In genomic region chr8:104642324-104642654, GRCm38 (mm10) we compare ENCODE assay signal across 8 mouse cellular contexts. TPM values are rescaled to one million over a fixed set of nuclear protein-coding genes. Genes with fewer than 3 reads are reported as not detected.
DNase-seq lines count a peak whose midpoint lies in the region; ATAC-seq and TF ChIP-seq lines count a peak whose summit lies in the region.
"Had no signal": no experiment of that assay in that cellular context is flagged by ENCODE, and none has a peak within 500 bp of the region (broad histone marks: within the 10 kb centered on the region; RNA-seq: fewer than 3 reads in every experiment).

No protein-coding gene starts in this region.

- no peaks in the 10 kb centered on the region for H3K27me3 ChIP-seq in lung, embryonic 15.5 days
- H3K27me3 ChIP-seq in forebrain, embryonic 11.5 days (ENCODE audit: control insufficient read depth, insufficient read depth, low read length): no peaks in the 10 kb centered on the region
- no peaks in the 10 kb centered on the region for H3K27me3 ChIP-seq in limb, embryonic 13.5 days
- H3K27me3 ChIP-seq in small intestine, adult 2 months (ENCODE audit: control insufficient read depth, insufficient read depth, low read length): no peaks in the 10 kb centered on the region

- peak overlapping the region; percentile 81 for H3K4me2 ChIP-seq in lung, embryonic 15.5 days
- peak overlapping the region; percentile 64 for H3K4me2 ChIP-seq in forebrain, embryonic 11.5 days (ENCODE audit: low read depth, low read length, severe bottlenecking)
- peak overlapping the region; percentile 94 for H3K4me2 ChIP-seq in limb, embryonic 13.5 days (replicated peaks)

- WGBS in lung, embryonic 15.5 days: 72% methylated on average over 6 of the region's 6 CpGs
- WGBS in forebrain, embryonic 11.5 days: 78% methylated on average over 6 of the region's 6 CpGs
- 77% methylated on average over 6 of the region's 6 CpGs for WGBS in limb, embryonic 13.5 days
- 77% methylated on average over 6 of the region's 6 CpGs for WGBS in small intestine, adult 2 months

- peak overlapping the region; percentile 81 for H3K9ac ChIP-seq in lung, embryonic 15.5 days
- H3K9ac ChIP-seq in forebrain, embryonic 11.5 days (ENCODE audit: low read length): peak overlapping the region; percentile 80
- peak overlapping the region; percentile 86 for H3K9ac ChIP-seq in limb, embryonic 13.5 days

- peak overlapping the region; percentile 97 for H3K4me3 ChIP-seq in lung, embryonic 15.5 days
- H3K4me3 ChIP-seq in forebrain, embryonic 11.5 days (ENCODE audit: low read depth, low read length): peak overlapping the region; percentile 87
- H3K4me3 ChIP-seq in limb, embryonic 13.5 days: peak overlapping the region; percentile 83
- H3K4me3 ChIP-seq in small intestine, adult 2 months (ENCODE audit: low read depth, low read length): peak overlapping the region; percentile 93; the same call in 1 of the 2 replicates

- TF ChIP-seq CTCF in small intestine, adult 2 months (IDR thresholded peaks at IDR 0.05; ENCODE audit: extremely low read depth, insufficient read length, insufficient replicate concordance, low read depth, low read length): no peak

- no peak for TF ChIP-seq POLR2A in small intestine, adult 2 months (IDR thresholded peaks at IDR 0.05; ENCODE audit: low read depth, low read length)

- no peak for DNase-seq in lung, postnatal 36 days
- DNase-seq in forebrain, embryonic 11.5 days (ENCODE audit: low spot score): no peak
- DNase-seq in spleen, postnatal 10 days (ENCODE audit: low spot score in 2 of 2): no peak

- no peaks in the 10 kb centered on the region for H3K9me3 ChIP-seq in lung, embryonic 15.5 days
- no peaks in the 10 kb centered on the region for H3K9me3 ChIP-seq in forebrain, embryonic 11.5 days (ENCODE audit: control insufficient read depth, low read length)
- H3K9me3 ChIP-seq in limb, embryonic 13.5 days: no peaks in the 10 kb centered on the region

- peaks cover 18% of the 10 kb centered on the region for H3K36me3 ChIP-seq in lung, embryonic 15.5 days
- H3K36me3 ChIP-seq in forebrain, embryonic 11.5 days (ENCODE audit: control insufficient read depth, insufficient read depth, low read length): no peaks in the 10 kb centered on the region; the same call in 1 of the 2 replicates
- H3K36me3 ChIP-seq in limb, embryonic 13.5 days: peaks cover 15% of the 10 kb centered on the region
- H3K36me3 ChIP-seq in small intestine, adult 2 months (ENCODE audit: control insufficient read depth, insufficient read depth, low read length): peaks cover 8% of the 10 kb centered on the region

- ATAC-seq in lung, embryonic 15.5 days (ENCODE audit: borderline replicate concordance, extremely low read depth, low FRiP score, low TSS enrichment): peak; percentile 16; the same call in 1 of the 2 replicates
- peak; percentile 47 for ATAC-seq in forebrain, embryonic 11.5 days (replicated peaks; ENCODE audit: low FRiP score)
- no peak for ATAC-seq in limb, embryonic 13.5 days (ENCODE audit: low FRiP score, low read depth)
- ATAC-seq in cerebellum, adult (ENCODE audit: insufficient number of reproducible peaks, low FRiP score, low TSS enrichment): no peak

- peaks cover 15% of the 10 kb centered on the region for H3K4me1 ChIP-seq in lung, embryonic 15.5 days
- H3K4me1 ChIP-seq in forebrain, embryonic 11.5 days (replicated peaks; ENCODE audit: control insufficient read depth, insufficient read depth, low read length): peaks cover 12% of the 10 kb centered on the region; the same call in 1 of the 2 replicates
- H3K4me1 ChIP-seq in limb, embryonic 13.5 days: peaks cover 17% of the 10 kb centered on the region
- peaks cover 18% of the 10 kb centered on the region for H3K4me1 ChIP-seq in small intestine, adult 2 months (ENCODE audit: control insufficient read depth, insufficient read depth, insufficient read length, low read length)

- no peak overlapping the region for H3K27ac ChIP-seq in lung, embryonic 15.5 days
- no peak overlapping the region for H3K27ac ChIP-seq in forebrain, embryonic 11.5 days (ENCODE audit: low read depth, low read length)
- 0 out of 2 replicates have a peak overlapping the region, but pooled peaks have one; percentile 33 for H3K27ac ChIP-seq in limb, embryonic 13.5 days
- peak overlapping the region; percentile 72; the same call in 1 of the 2 replicates for H3K27ac ChIP-seq in small intestine, adult 2 months (ENCODE audit: insufficient read depth, low read depth, low read length)

RNA-seq across cellular contexts. Expression of gene Ciao2b, which starts 0.5 kb away (rescaled TPM):
- polyA plus RNA-seq in lung, embryonic 15.5 days (2015; fragmentation: Nextera tagmentation; extraction: Ambion mirVana): 102 and 107 TPM in 2 replicates
- polyA plus RNA-seq in forebrain, embryonic 11.5 days (2014; fragmentation: Nextera tagmentation; extraction: Ambion mirVana): 89.2 and 90.0 TPM in 2 replicates
- polyA plus RNA-seq in limb, embryonic 13.5 days (2015; fragmentation: Nextera tagmentation; extraction: Ambion mirVana): 88.9 and 89.4 TPM in 2 replicates
- 35.2 and 56.7 TPM in 2 replicates for polyA plus RNA-seq in small intestine, adult 2 months (2012; rRNA removed)

RNA-seq across cellular contexts. Expression of gene Rrad, which starts 11.2 kb away (rescaled TPM):
- polyA plus RNA-seq in lung, embryonic 15.5 days (2015; fragmentation: Nextera tagmentation; extraction: Ambion mirVana): 20.1 and 24.8 TPM in 2 replicates
- polyA plus RNA-seq in forebrain, embryonic 11.5 days (2014; fragmentation: Nextera tagmentation; extraction: Ambion mirVana): 0.90 and 1.3 TPM in 2 replicates
- polyA plus RNA-seq in limb, embryonic 13.5 days (2015; fragmentation: Nextera tagmentation; extraction: Ambion mirVana): 18.1 TPM in 2 replicates
- 4.7 and 5.2 TPM in 2 replicates for polyA plus RNA-seq in small intestine, adult 2 months (2012; rRNA removed)

RNA-seq across cellular contexts. Expression of gene Cdh16, which starts 18.1 kb away (rescaled TPM):
- polyA plus RNA-seq in lung, embryonic 15.5 days (2015; fragmentation: Nextera tagmentation; extraction: Ambion mirVana): 53.5 TPM in 2 replicates
- not detected in 2 replicates for polyA plus RNA-seq in forebrain, embryonic 11.5 days (2014; fragmentation: Nextera tagmentation; extraction: Ambion mirVana)
- 0.22 TPM in 1 of 2 replicates, not detected in the other for polyA plus RNA-seq in limb, embryonic 13.5 days (2015; fragmentation: Nextera tagmentation; extraction: Ambion mirVana)
- not detected in 2 replicates for polyA plus RNA-seq in small intestine, adult 2 months (2012; rRNA removed)
- polyA plus RNA-seq: brain, embryonic 14.5 days had no signal

RNA-seq across cellular contexts. Expression of gene Pdp2, which starts 51.0 kb away (rescaled TPM):
- polyA plus RNA-seq in lung, embryonic 15.5 days (2015; fragmentation: Nextera tagmentation; extraction: Ambion mirVana): 8.8 and 9.2 TPM in 2 replicates
- polyA plus RNA-seq in forebrain, embryonic 11.5 days (2014; fragmentation: Nextera tagmentation; extraction: Ambion mirVana): 16.5 and 18.7 TPM in 2 replicates
- polyA plus RNA-seq in limb, embryonic 13.5 days (2015; fragmentation: Nextera tagmentation; extraction: Ambion mirVana): 13.8 and 14.0 TPM in 2 replicates
- 1.9 and 5.8 TPM in 2 replicates for polyA plus RNA-seq in small intestine, adult 2 months (2012; rRNA removed)

Comparison
In these comparisons a context has a peak if more than half of its experiments do, and no peak if none do; other contexts are left out.
1. ATAC-seq: peak in lung, embryonic 15.5 days (single experiment) and forebrain, embryonic 11.5 days (single experiment); none in limb, embryonic 13.5 days (single experiment) and cerebellum, adult (single experiment).
2. H3K27ac ChIP-seq: peak in limb, embryonic 13.5 days (single experiment) and small intestine, adult 2 months (single experiment); none in lung, embryonic 15.5 days (single experiment) and forebrain, embryonic 11.5 days (single experiment).
3. RNA of gene Cdh16, which starts 18.1 kb away (polyA plus RNA-seq): 53.5 TPM in lung, embryonic 15.5 days; 0.22 TPM in limb, embryonic 13.5 days, not detected in forebrain, embryonic 11.5 days and not detected in small intestine, adult 2 months; every median in the first group is over 10 times any median in the second.
4. Peak in every context shown above with its lines, with median percentiles within 50 percentile points of each other: H3K4me2 ChIP-seq, H3K4me3 ChIP-seq and H3K9ac ChIP-seq.